8 mouse cellular contexts compared by ENCODE assay signal in genomic region chr16:90284916-90285315, GRCm38 (mm10). TPM values are rescaled to one million over a fixed set of nuclear protein-coding genes. Genes with fewer than 3 reads are reported as not detected.
A peak's percentile ranks its signal among the peaks of the same experiment; 100 is the strongest.
DNase-seq lines count a peak whose midpoint lies in the region; ATAC-seq lines count a peak whose summit lies in the region.

No protein-coding gene starts in this region.

- no peaks in the 10 kb centered on the region for H3K36me3 ChIP-seq in heart, embryonic 14.5 days (ENCODE audit: control insufficient read depth, insufficient read depth, low read length)
- H3K36me3 ChIP-seq in forebrain, embryonic 15.5 days: no peaks in the 10 kb centered on the region
- H3K36me3 ChIP-seq in liver, embryonic 13.5 days: peaks cover 7% of the 10 kb centered on the region; the same call in 1 of the 2 replicates
- H3K36me3 ChIP-seq in stomach, embryonic 15.5 days: no peaks in the 10 kb centered on the region

- ATAC-seq in heart, embryonic 14.5 days (ENCODE audit: insufficient number of reproducible peaks, insufficient read depth, low FRiP score, low read depth): no peak
- ATAC-seq in forebrain, embryonic 15.5 days (replicated peaks): peak; percentile 3
- no peak for ATAC-seq in liver, embryonic 13.5 days (ENCODE audit: low read depth)
- no peak for ATAC-seq in stomach, embryonic 15.5 days (ENCODE audit: insufficient read depth, low FRiP score, low read depth)

- H3K9ac ChIP-seq in heart, embryonic 14.5 days (ENCODE audit: low read length): peak overlapping the region; percentile 90
- peak overlapping the region; percentile 98 for H3K9ac ChIP-seq in forebrain, embryonic 15.5 days (replicated peaks)
- H3K9ac ChIP-seq in liver, embryonic 13.5 days: peak overlapping the region; percentile 77
- H3K9ac ChIP-seq in stomach, embryonic 15.5 days: no peak overlapping the region

- 3% methylated on average over 15 of the region's 15 CpGs for WGBS in heart, embryonic 14.5 days
- 4% methylated on average over 15 of the region's 15 CpGs for WGBS in forebrain, embryonic 15.5 days
- WGBS in liver, embryonic 13.5 days (ENCODE audit: insufficient replicate concordance): 6% methylated on average over 15 of the region's 15 CpGs
- WGBS in stomach, embryonic 15.5 days: 4% methylated on average over 15 of the region's 15 CpGs

- peak overlapping the region; percentile 87 for H3K4me2 ChIP-seq in heart, embryonic 14.5 days (ENCODE audit: low read length)
- peak overlapping the region; percentile 72 for H3K4me2 ChIP-seq in forebrain, embryonic 15.5 days (replicated peaks)
- peak overlapping the region; percentile 96 for H3K4me2 ChIP-seq in liver, embryonic 13.5 days
- H3K4me2 ChIP-seq in stomach, embryonic 15.5 days: peak overlapping the region; percentile 82

- H3K27me3 ChIP-seq in heart, embryonic 14.5 days (ENCODE audit: control insufficient read depth, insufficient read depth, low read length): no peaks in the 10 kb centered on the region
- H3K27me3 ChIP-seq in forebrain, embryonic 15.5 days: no peaks in the 10 kb centered on the region
- no peaks in the 10 kb centered on the region for H3K27me3 ChIP-seq in liver, embryonic 13.5 days
- no peaks in the 10 kb centered on the region for H3K27me3 ChIP-seq in stomach, embryonic 15.5 days (replicated peaks)

- no peak for DNase-seq in heart, adult 9 months (ENCODE audit: low spot score in 2 of 2)
- peak; percentile 9 for DNase-seq in MN1 (ENCODE audit: low spot score)
- no peak for DNase-seq in liver, embryonic 13.5 days
- no peak for DNase-seq in natural killer cell, adult 2 months (ENCODE audit: low spot score in 2 of 2)
- DNase-seq in right cerebral cortex, postnatal 4 days: no peak

- H3K4me3 ChIP-seq in heart, embryonic 14.5 days (ENCODE audit: control insufficient read depth in 1 of 2, insufficient read depth in 1 of 2, low read depth in 1 of 2, low read length in 2 of 2): peak overlapping the region; percentile 73 to 76
- peak overlapping the region; percentile 99 for H3K4me3 ChIP-seq in forebrain, embryonic 15.5 days
- H3K4me3 ChIP-seq in liver, embryonic 13.5 days (replicated peaks): peak overlapping the region; percentile 99
- peak overlapping the region; percentile 98 for H3K4me3 ChIP-seq in stomach, embryonic 15.5 days (replicated peaks)

- peaks cover 9 to 38% of the 10 kb centered on the region in 2 experiments for H3K4me1 ChIP-seq in heart, embryonic 14.5 days (ENCODE audit: control insufficient read depth in 2 of 2, insufficient read depth in 2 of 2, low read length in 2 of 2)
- H3K4me1 ChIP-seq in forebrain, embryonic 15.5 days: peaks cover 40% of the 10 kb centered on the region
- H3K4me1 ChIP-seq in liver, embryonic 13.5 days (replicated peaks): peaks cover 47% of the 10 kb centered on the region
- peaks cover 33% of the 10 kb centered on the region; the same call in 1 of the 2 replicates for H3K4me1 ChIP-seq in stomach, embryonic 15.5 days

- no peaks in the 10 kb centered on the region for H3K9me3 ChIP-seq in heart, embryonic 14.5 days (ENCODE audit: control insufficient read depth, low read length)
- no peaks in the 10 kb centered on the region for H3K9me3 ChIP-seq in forebrain, embryonic 15.5 days
- no peaks in the 10 kb centered on the region for H3K9me3 ChIP-seq in liver, embryonic 13.5 days (replicated peaks)
- H3K9me3 ChIP-seq in stomach, embryonic 15.5 days: no peaks in the 10 kb centered on the region

- H3K27ac ChIP-seq in heart, embryonic 14.5 days (replicated peaks in 1 of 2; ENCODE audit: control insufficient read depth in 1 of 2, insufficient read depth in 1 of 2, low read depth in 2 of 2, low read length in 2 of 2): peak overlapping the region; percentile 70 to 97
- H3K27ac ChIP-seq in forebrain, embryonic 15.5 days (replicated peaks): peak overlapping the region; percentile 92
- peak overlapping the region; percentile 85 for H3K27ac ChIP-seq in liver, embryonic 13.5 days
- H3K27ac ChIP-seq in stomach, embryonic 15.5 days: peak overlapping the region; percentile 10; the same call in 1 of the 2 replicates

RNA-seq across cellular contexts. Expression of gene Scaf4, which starts 0.6 kb away (rescaled TPM):
- polyA plus RNA-seq in heart, embryonic 14.5 days (2014; fragmentation: Nextera tagmentation; extraction: Ambion mirVana): 17.5 and 20.9 TPM in 2 replicates
- 25.0 and 28.5 TPM in 2 replicates for polyA plus RNA-seq in forebrain, embryonic 15.5 days (2015; fragmentation: Nextera tagmentation; extraction: Ambion mirVana)
- polyA plus RNA-seq in liver, embryonic 13.5 days (2015; fragmentation: Nextera tagmentation; extraction: Ambion mirVana): 9.8 and 13.0 TPM in 2 replicates
- 22.2 and 25.6 TPM in 2 replicates for polyA plus RNA-seq in stomach, embryonic 15.5 days (2015; fragmentation: Nextera tagmentation; extraction: Ambion mirVana)

Comparison
In these comparisons a context has a peak if more than half of its experiments do, and no peak if none do; other contexts are left out.
1. H3K27ac ChIP-seq: peak in every context shown above with its lines; median percentile 92 in forebrain, embryonic 15.5 days; 85 in liver, embryonic 13.5 days; 84 in heart, embryonic 14.5 days; 10 in stomach, embryonic 15.5 days.